Mouse (Mus musculus): ENCODE measurements around the gene Sirt3. TPM values are rescaled to one million over a fixed set of nuclear protein-coding genes. Genes with fewer than 3 reads are reported as not detected.

The Sirt3 gene
- total RNA-seq, 2 experiments from 2014 or later = 22.5 to 25.5 TPM

- DNase-seq (ENCODE audit: low spot score) = no peak
These were observed 60.8 kb downstream of the Sirt3 start for GRCm38 (mm10) chr7:140821305-140821652.

- DNase-seq (ENCODE audit: low spot score) = no peak
These were observed 61.9 kb downstream of the Sirt3 start for GRCm38 (mm10) chr7:140820173-140820572.

Other genes with a start within 250 kb of the Sirt3 start
- gene Olfr53, start 235.9 kb downstream of the Sirt3 start, total RNA-seq (2021) = not detected
- not detected for gene Olfr539, start 222.4 kb downstream of the Sirt3 start, total RNA-seq (2021)
- gene Olfr45, start 200.4 kb downstream of the Sirt3 start, total RNA-seq (2021) = not detected
- not detected for gene Olfr541, start 185.0 kb downstream of the Sirt3 start, total RNA-seq (2021)
- 10 to 100 TPM; 12.1 to 13.7 TPM for gene Cyp2e1, start 118.6 kb downstream of the Sirt3 start, total RNA-seq (2021)
- not detected for gene Syce1, start 94.5 kb downstream of the Sirt3 start, total RNA-seq (2021)
- gene Zfp941, start 60.1 kb downstream of the Sirt3 start, total RNA-seq (2021) = not detected
- not detected for gene Urah, start 47.3 kb downstream of the Sirt3 start, total RNA-seq (2021)
- not detected for gene Scgb1c1, start 36.8 kb downstream of the Sirt3 start, total RNA-seq (2021)
- gene Odf3, start 34.5 kb downstream of the Sirt3 start, total RNA-seq (2021) = not detected
- gene Gm45785, start 26.0 kb downstream of the Sirt3 start, total RNA-seq (2021) = not detected
- 10 to 100 TPM; 11.9 to 13.7 TPM for gene Ric8a, start 25.4 kb downstream of the Sirt3 start, total RNA-seq (2021)
- 1 to 10 TPM; 5.0 to 6.1 TPM for gene Bet1l, start 24.7 kb downstream of the Sirt3 start, total RNA-seq (2021)
- 10 to 100 TPM; 83.0 to 87.8 TPM for gene Psmd13, start 341 bp downstream of the Sirt3 start, total RNA-seq (2021)
- 1,000 to 10,000 TPM; 2,037 to 2,233 TPM for gene Cox8b, start 18.1 kb upstream of the Sirt3 start, total RNA-seq (2021)
- gene Nlrp6, start 38.6 kb upstream of the Sirt3 start, total RNA-seq (2021) = not detected
- gene Pgghg, start 59.1 kb upstream of the Sirt3 start, total RNA-seq (2021) = 1 to 10 TPM; 2.2 to 3.4 TPM
- not detected for gene Ifitm5, start 68.0 kb upstream of the Sirt3 start, total RNA-seq (2021)
- not detected for gene Gm45717, start 73.6 kb upstream of the Sirt3 start, total RNA-seq (2021)
- 10 to 100 TPM; 44.8 to 64.4 TPM for gene Ifitm2, start 73.7 kb upstream of the Sirt3 start, total RNA-seq (2021)
- 1 to 10 TPM in 1 of 2 experiments, under 1 TPM in 1; 0.97 to 1.3 TPM for gene Ifitm1, start 84.9 kb upstream of the Sirt3 start, total RNA-seq (2021)
- 10 to 100 TPM; 32.8 to 49.0 TPM for gene Ifitm3, start 128.5 kb upstream of the Sirt3 start, total RNA-seq (2021)
- not detected for gene Ifitm6, start 135.6 kb upstream of the Sirt3 start, total RNA-seq (2021)
- gene Gm17387, start 146.8 kb upstream of the Sirt3 start, total RNA-seq (2021) = not detected
- not detected for gene B4galnt4, start 178.8 kb upstream of the Sirt3 start, total RNA-seq (2021)
- gene Pkp3, start 195.9 kb upstream of the Sirt3 start, total RNA-seq (2021) = not detected
- gene Sigirr, start 218.3 kb upstream of the Sirt3 start, total RNA-seq (2021) = 1 to 10 TPM; 1.1 to 2.9 TPM
- not detected for gene Ano9, start 235.5 kb upstream of the Sirt3 start, total RNA-seq (2021)
- gene Ptdss2, start 240.1 kb upstream of the Sirt3 start, total RNA-seq (2021) = 10 to 100 TPM; 20.2 to 21.1 TPM